Mouse (Mus musculus) granulocyte monocyte progenitor cell, adult 5-6 weeks (primary cell): ENCODE data around the gene Mrpl11. TPM values are rescaled to one million over a fixed set of nuclear protein-coding genes. Genes with fewer than 3 reads are reported as not detected.
A peak's percentile ranks its signal among the peaks of the same experiment; 100 is the strongest.
"Not testable (repeated sequence)": the region's sequence is repeated elsewhere in the genome, so short reads cannot be mapped to it uniquely, and the experiment has no call there.

Experiments used
- ATAC-seq: replicated peaks from 2 replicates; pipeline ENCODE4 v1.8.0; 2016; ENCODE audit warnings: mild to moderate bottlenecking, moderate TSS enrichment, inconsistent platforms; ENCODE audit not compliant: poor library complexity, severe bottlenecking
- total RNA-seq, 2 experiments: library from RNA; stranded (forward) in 1 of 2; stranded (reverse) in 1 of 2; fragments of 200-712, 200-1000 nt in 1 of 2; fragments of >200 nt in 1 of 2; fragmentation: Nextera tagmentation in 1 of 2; gene quantifications; 2 replicates each; pipeline ENCODE4 v1.2.3; 2014 to 2017

Mrpl11 gene
- total RNA-seq, 2 experiments from 2014 or later = 53.3 to 81.4 TPM

- no peak for ATAC-seq
These were observed 28.8 kb downstream of the Mrpl11 start for GRCm38 (mm10) chr19:4990716-4991115.

GRCm38 (mm10) chr19:4992371-4992770 is 30.4 kb downstream of the Mrpl11 start:
- ATAC-seq = no peak

GRCm38 (mm10) chr19:4992904-4993303 is 31.0 kb downstream of the Mrpl11 start:
- peak; percentile 71 for ATAC-seq

- ATAC-seq = no peak
These were observed 32.1 kb downstream of the Mrpl11 start for GRCm38 (mm10) chr19:4994043-4994442.

- peak; percentile 59 for ATAC-seq
These were observed 37.6 kb downstream of the Mrpl11 start for GRCm38 (mm10) chr19:4999445-5000140.

- peak; percentile 72 for ATAC-seq
These were observed 39.9 kb downstream of the Mrpl11 start for GRCm38 (mm10) chr19:5001666-5002406.

- not testable (repeated sequence) for ATAC-seq
These were observed 41.7 kb downstream of the Mrpl11 start for GRCm38 (mm10) chr19:5003644-5004043.

GRCm38 (mm10) chr19:5004925-5005324 is 43.0 kb downstream of the Mrpl11 start:
- no peak for ATAC-seq

GRCm38 (mm10) chr19:5013138-5013537 is 51.2 kb downstream of the Mrpl11 start:
- ATAC-seq = no peak

GRCm38 (mm10) chr19:5014961-5015398 is 53.0 kb downstream of the Mrpl11 start:
- no peak for ATAC-seq

- no peak for ATAC-seq
These were observed 54.3 kb downstream of the Mrpl11 start for GRCm38 (mm10) chr19:5016221-5016742.

Other genes with a start within 250 kb of the Mrpl11 start
- 7.1 and 11.0 TPM in 2 replicates for gene Rbm4b, start 205.7 kb upstream of the Mrpl11 start, total RNA-seq (2014; fragmentation: Nextera tagmentation)
- 9.8 and 17.5 TPM in 2 replicates for gene Rbm4b, start 205.7 kb upstream of the Mrpl11 start, total RNA-seq (2017)
- 42.0 and 44.5 TPM in 2 replicates for gene Rbm4, start 168.2 kb upstream of the Mrpl11 start, total RNA-seq (2014; fragmentation: Nextera tagmentation)
- gene Rbm4, start 168.2 kb upstream of the Mrpl11 start, total RNA-seq (2017) = 63.5 and 69.9 TPM in 2 replicates
- gene Gm21992, start 150.5 kb upstream of the Mrpl11 start, total RNA-seq (2014; fragmentation: Nextera tagmentation) = 13.8 and 16.3 TPM in 2 replicates
- 30.8 and 59.4 TPM in 2 replicates for gene Gm21992, start 150.5 kb upstream of the Mrpl11 start, total RNA-seq (2017)
- gene Rbm14, start 150.5 kb upstream of the Mrpl11 start, total RNA-seq (2014; fragmentation: Nextera tagmentation) = 51.0 and 59.2 TPM in 2 replicates
- gene Rbm14, start 150.5 kb upstream of the Mrpl11 start, total RNA-seq (2017) = 23.3 and 27.2 TPM in 2 replicates
- gene Ccs, start 122.8 kb upstream of the Mrpl11 start, total RNA-seq (2014; fragmentation: Nextera tagmentation) = 47.1 and 68.5 TPM in 2 replicates
- gene Ccs, start 122.8 kb upstream of the Mrpl11 start, total RNA-seq (2017) = 18.8 and 22.9 TPM in 2 replicates
- gene Ccdc87, start 122.8 kb upstream of the Mrpl11 start, total RNA-seq (2014; fragmentation: Nextera tagmentation) = not detected in 2 replicates
- not detected in 2 replicates for gene Ccdc87, start 122.8 kb upstream of the Mrpl11 start, total RNA-seq (2017)
- gene Ctsf, start 107.0 kb upstream of the Mrpl11 start, total RNA-seq (2014; fragmentation: Nextera tagmentation) = 2.6 and 10.0 TPM in 2 replicates
- 1.8 and 3.6 TPM in 2 replicates for gene Ctsf, start 107.0 kb upstream of the Mrpl11 start, total RNA-seq (2017)
- gene Actn3, start 84.2 kb upstream of the Mrpl11 start, total RNA-seq (2014; fragmentation: Nextera tagmentation) = 0.34 TPM in 1 of 2 replicates, not detected in the other
- 1.2 TPM in 1 of 2 replicates, not detected in the other for gene Actn3, start 84.2 kb upstream of the Mrpl11 start, total RNA-seq (2017)
- gene Zdhhc24, start 83.5 kb upstream of the Mrpl11 start, total RNA-seq (2014; fragmentation: Nextera tagmentation) = 5.9 and 15.5 TPM in 2 replicates
- gene Zdhhc24, start 83.5 kb upstream of the Mrpl11 start, total RNA-seq (2017) = 3.2 and 9.0 TPM in 2 replicates
- 3.1 TPM in 1 of 2 replicates, not detected in the other for gene Bbs1, start 55.5 kb upstream of the Mrpl11 start, total RNA-seq (2014; fragmentation: Nextera tagmentation)
- gene Bbs1, start 55.5 kb upstream of the Mrpl11 start, total RNA-seq (2017) = 0.82 and 1.9 TPM in 2 replicates
- 48.5 and 66.6 TPM in 2 replicates for gene Dpp3, start 33.9 kb upstream of the Mrpl11 start, total RNA-seq (2014; fragmentation: Nextera tagmentation)
- 38.7 and 41.0 TPM in 2 replicates for gene Dpp3, start 33.9 kb upstream of the Mrpl11 start, total RNA-seq (2017)
- not detected in 2 replicates for gene Peli3, start 19.0 kb upstream of the Mrpl11 start, total RNA-seq (2014; fragmentation: Nextera tagmentation)
- 0.10 and 3.3 TPM in 2 replicates for gene Peli3, start 19.0 kb upstream of the Mrpl11 start, total RNA-seq (2017)
- gene Npas4, start 28.2 kb downstream of the Mrpl11 start, total RNA-seq (2014; fragmentation: Nextera tagmentation) = not detected in 2 replicates
- gene Npas4, start 28.2 kb downstream of the Mrpl11 start, total RNA-seq (2017) = not detected in 2 replicates
- 3.1 and 12.2 TPM in 2 replicates for gene Slc29a2, start 61.7 kb downstream of the Mrpl11 start, total RNA-seq (2014; fragmentation: Nextera tagmentation)
- gene Slc29a2, start 61.7 kb downstream of the Mrpl11 start, total RNA-seq (2017) = 2.5 and 4.2 TPM in 2 replicates
- 4.8 and 6.1 TPM in 2 replicates for gene B4gat1, start 76.7 kb downstream of the Mrpl11 start, total RNA-seq (2014; fragmentation: Nextera tagmentation)
- gene B4gat1, start 76.7 kb downstream of the Mrpl11 start, total RNA-seq (2017) = 2.6 and 11.6 TPM in 2 replicates
- 1.3 and 1.4 TPM in 2 replicates for gene AC124502.3, start 76.7 kb downstream of the Mrpl11 start, total RNA-seq (2014; fragmentation: Nextera tagmentation)
- gene AC124502.3, start 76.7 kb downstream of the Mrpl11 start, total RNA-seq (2017) = 5.4 TPM in 1 of 2 replicates, not detected in the other
- 32.0 and 35.7 TPM in 2 replicates for gene Brms1, start 79.2 kb downstream of the Mrpl11 start, total RNA-seq (2014; fragmentation: Nextera tagmentation)
- gene Brms1, start 79.2 kb downstream of the Mrpl11 start, total RNA-seq (2017) = 33.6 and 43.3 TPM in 2 replicates
- not detected in 2 replicates for gene Rin1, start 88.3 kb downstream of the Mrpl11 start, total RNA-seq (2014; fragmentation: Nextera tagmentation)
- gene Rin1, start 88.3 kb downstream of the Mrpl11 start, total RNA-seq (2017) = 0.21 and 1.0 TPM in 2 replicates
- not detected in 2 replicates for gene Cd248, start 105.9 kb downstream of the Mrpl11 start, total RNA-seq (2014; fragmentation: Nextera tagmentation)
- gene Cd248, start 105.9 kb downstream of the Mrpl11 start, total RNA-seq (2017) = not detected in 2 replicates
- 5.1 TPM in 1 of 2 replicates, not detected in the other for gene Tmem151a, start 123.4 kb downstream of the Mrpl11 start, total RNA-seq (2014; fragmentation: Nextera tagmentation)
- 0.62 TPM in 1 of 2 replicates, not detected in the other for gene Tmem151a, start 123.4 kb downstream of the Mrpl11 start, total RNA-seq (2017)
- 37.3 and 51.9 TPM in 2 replicates for gene Yif1a, start 126.4 kb downstream of the Mrpl11 start, total RNA-seq (2014; fragmentation: Nextera tagmentation)
- gene Yif1a, start 126.4 kb downstream of the Mrpl11 start, total RNA-seq (2017) = 14.6 and 17.2 TPM in 2 replicates
- gene Cnih2, start 136.4 kb downstream of the Mrpl11 start, total RNA-seq (2014; fragmentation: Nextera tagmentation) = not detected in 2 replicates
- not detected in 2 replicates for gene Cnih2, start 136.4 kb downstream of the Mrpl11 start, total RNA-seq (2017)
- gene Rab1b, start 144.9 kb downstream of the Mrpl11 start, total RNA-seq (2014; fragmentation: Nextera tagmentation) = 99.2 and 105 TPM in 2 replicates
- 100 and 101 TPM in 2 replicates for gene Rab1b, start 144.9 kb downstream of the Mrpl11 start, total RNA-seq (2017)
- 6.1 and 10.9 TPM in 2 replicates for gene Klc2, start 156.4 kb downstream of the Mrpl11 start, total RNA-seq (2014; fragmentation: Nextera tagmentation)
- gene Klc2, start 156.4 kb downstream of the Mrpl11 start, total RNA-seq (2017) = 3.0 and 3.9 TPM in 2 replicates